Mouse (Mus musculus): ENCODE data around the gene Rab34. TPM values are rescaled to one million over a fixed set of nuclear protein-coding genes. Genes with fewer than 3 reads are reported as not detected.

Rab34 gene
- polyA plus RNA-seq, 1 experiment: 182 TPM

GRCm38 (mm10) chr11:78207190-78207589, 19.0 kb downstream of the Rab34 start:
- no peaks in the 10 kb centered on the region for H3K79me3 ChIP-seq (ENCODE audit: low read depth)
- TF ChIP-seq MAX (IDR thresholded peaks at IDR 0.05) (no peak), CEBPB (IDR thresholded peaks at IDR 0.05; ENCODE audit: low read depth) (no peak), MYOD1 (IDR thresholded peaks at IDR 0.05; ENCODE audit: control insufficient read depth, insufficient read length, low read depth) (no peak), FOSL1 (IDR thresholded peaks at IDR 0.05; ENCODE audit: insufficient read depth, low read length, poor library complexity, severe bottlenecking) (no peak), USF1 (IDR thresholded peaks at IDR 0.05; ENCODE audit: low read depth) (no peak), MYOG (IDR thresholded peaks at IDR 0.05; ENCODE audit: control insufficient read depth, extremely low read depth, insufficient read length) (no peak)
- no peak overlapping the region for H3K4me3 ChIP-seq (ENCODE audit: insufficient read depth, poor library complexity, severe bottlenecking)
- H3K27me3 ChIP-seq (ENCODE audit: control insufficient read depth, insufficient read depth, insufficient read length): no peaks in the 10 kb centered on the region
- H3K36me3 ChIP-seq (ENCODE audit: control insufficient read depth, insufficient read depth): peaks cover 74% of the 10 kb centered on the region
- H3K79me2 ChIP-seq (ENCODE audit: control insufficient read depth, insufficient read depth): no peaks in the 10 kb centered on the region
- H3ac ChIP-seq (ENCODE audit: control insufficient read depth, insufficient read length, low read depth): no peak overlapping the region

GRCm38 (mm10) chr11:78209886-78210285, 21.7 kb downstream of the Rab34 start:
- Histone ChIP-seq H3K27me3 (ENCODE audit: control insufficient read depth, insufficient read depth, insufficient read length) (no peaks in the 10 kb centered on the region), H3K79me2 (ENCODE audit: control insufficient read depth, insufficient read depth) (no peaks in the 10 kb centered on the region), H3K36me3 (ENCODE audit: control insufficient read depth, insufficient read depth) (peaks cover 92% of the 10 kb centered on the region), H3K79me3 (ENCODE audit: low read depth) (no peaks in the 10 kb centered on the region), H3K4me3 (ENCODE audit: insufficient read depth, poor library complexity, severe bottlenecking) (no peak overlapping the region), H3ac (ENCODE audit: control insufficient read depth, insufficient read length, low read depth) (no peak overlapping the region)
- TF ChIP-seq FOSL1 (IDR thresholded peaks at IDR 0.05; ENCODE audit: insufficient read depth, low read length, poor library complexity, severe bottlenecking) (no peak), MAX (IDR thresholded peaks at IDR 0.05) (no peak), CTCF (IDR thresholded peaks at IDR 0.05; ENCODE audit: control insufficient read depth, insufficient read depth, insufficient read length) (no peak), MYOD1 (IDR thresholded peaks at IDR 0.05; ENCODE audit: control insufficient read depth, insufficient read length, low read depth) (no peak)

- no peaks in the 10 kb centered on the region for H3K27me3 ChIP-seq (ENCODE audit: control insufficient read depth, insufficient read depth, insufficient read length)
- peaks cover 95% of the 10 kb centered on the region for H3K36me3 ChIP-seq (ENCODE audit: control insufficient read depth, insufficient read depth)
- no peaks in the 10 kb centered on the region for H3K79me3 ChIP-seq (ENCODE audit: low read depth)
- no peak overlapping the region for H3ac ChIP-seq (ENCODE audit: control insufficient read depth, insufficient read length, low read depth)
- TF ChIP-seq FOSL1 (IDR thresholded peaks at IDR 0.05; ENCODE audit: insufficient read depth, low read length, poor library complexity, severe bottlenecking): no peak
- no peak for TF ChIP-seq MYOG (IDR thresholded peaks at IDR 0.05; ENCODE audit: control insufficient read depth, extremely low read depth, insufficient read length)
- no peak for TF ChIP-seq CEBPB (IDR thresholded peaks at IDR 0.05; ENCODE audit: low read depth)
- no peak for TF ChIP-seq MAX (IDR thresholded peaks at IDR 0.05)
- no peak for TF ChIP-seq USF1 (IDR thresholded peaks at IDR 0.05; ENCODE audit: low read depth)
- no peak for TF ChIP-seq MYOD1 (IDR thresholded peaks at IDR 0.05; ENCODE audit: control insufficient read depth, insufficient read length, low read depth)
- no peak for TF ChIP-seq CTCF (IDR thresholded peaks at IDR 0.05; ENCODE audit: control insufficient read depth, insufficient read depth, insufficient read length)
- H3K4me3 ChIP-seq (ENCODE audit: insufficient read depth, poor library complexity, severe bottlenecking): no peak overlapping the region
- H3K79me2 ChIP-seq (ENCODE audit: control insufficient read depth, insufficient read depth): no peaks in the 10 kb centered on the region
Observed at GRCm38 (mm10) chr11:78210615-78211014, 22.4 kb downstream of the Rab34 start.

- H3K36me3 ChIP-seq (ENCODE audit: control insufficient read depth, insufficient read depth): peaks cover 95% of the 10 kb centered on the region
- no peaks in the 10 kb centered on the region for H3K79me3 ChIP-seq (ENCODE audit: low read depth)
- H3K79me2 ChIP-seq (ENCODE audit: control insufficient read depth, insufficient read depth): no peaks in the 10 kb centered on the region
- H3ac ChIP-seq (ENCODE audit: control insufficient read depth, insufficient read length, low read depth): no peak overlapping the region
- no peaks in the 10 kb centered on the region for H3K27me3 ChIP-seq (ENCODE audit: control insufficient read depth, insufficient read depth, insufficient read length)
- no peak overlapping the region for H3K4me3 ChIP-seq (ENCODE audit: insufficient read depth, poor library complexity, severe bottlenecking)
- TF ChIP-seq USF1 (IDR thresholded peaks at IDR 0.05; ENCODE audit: low read depth) (no peak), MYOD1 (IDR thresholded peaks at IDR 0.05; ENCODE audit: control insufficient read depth, insufficient read length, low read depth) (no peak), FOSL1 (IDR thresholded peaks at IDR 0.05; ENCODE audit: insufficient read depth, low read length, poor library complexity, severe bottlenecking) (no peak), MAX (IDR thresholded peaks at IDR 0.05) (no peak), CTCF (IDR thresholded peaks at IDR 0.05; ENCODE audit: control insufficient read depth, insufficient read depth, insufficient read length) (no peak), CEBPB (IDR thresholded peaks at IDR 0.05; ENCODE audit: low read depth) (no peak), MYOG (IDR thresholded peaks at IDR 0.05; ENCODE audit: control insufficient read depth, extremely low read depth, insufficient read length) (no peak)
Observed at GRCm38 (mm10) chr11:78211513-78211912, 23.3 kb downstream of the Rab34 start.

- H3K79me2 ChIP-seq (ENCODE audit: control insufficient read depth, insufficient read depth): no peaks in the 10 kb centered on the region
- H3ac ChIP-seq (ENCODE audit: control insufficient read depth, insufficient read length, low read depth): no peak overlapping the region
- H3K27me3 ChIP-seq (ENCODE audit: control insufficient read depth, insufficient read depth, insufficient read length): no peaks in the 10 kb centered on the region
- H3K36me3 ChIP-seq (ENCODE audit: control insufficient read depth, insufficient read depth): peaks cover 95% of the 10 kb centered on the region
- TF ChIP-seq FOSL1 (IDR thresholded peaks at IDR 0.05; ENCODE audit: insufficient read depth, low read length, poor library complexity, severe bottlenecking) (no peak), MAX (IDR thresholded peaks at IDR 0.05) (no peak), MYOD1 (IDR thresholded peaks at IDR 0.05; ENCODE audit: control insufficient read depth, insufficient read length, low read depth) (no peak), CEBPB (IDR thresholded peaks at IDR 0.05; ENCODE audit: low read depth) (no peak), CTCF (IDR thresholded peaks at IDR 0.05; ENCODE audit: control insufficient read depth, insufficient read depth, insufficient read length) (no peak), USF1 (IDR thresholded peaks at IDR 0.05; ENCODE audit: low read depth) (no peak), MYOG (IDR thresholded peaks at IDR 0.05; ENCODE audit: control insufficient read depth, extremely low read depth, insufficient read length) (no peak)
- no peaks in the 10 kb centered on the region for H3K79me3 ChIP-seq (ENCODE audit: low read depth)
- H3K4me3 ChIP-seq (ENCODE audit: insufficient read depth, poor library complexity, severe bottlenecking): no peak overlapping the region
Observed at GRCm38 (mm10) chr11:78213086-78213817, 25.0 kb downstream of the Rab34 start.
